Mouse (Mus musculus): ENCODE results near the gene Tctex1d1. TPM values are rescaled to one million over a fixed set of nuclear protein-coding genes. Genes with fewer than 3 reads are reported as not detected.

The Tctex1d1 gene
- polyA plus RNA-seq (2012; rRNA removed) (0.17 and 0.21 TPM in 2 replicates), polyA plus RNA-seq (2014; fragmentation: Nextera tagmentation; extraction: Ambion mirVana) (0.21 and 0.25 TPM in 2 replicates)

GRCm38 (mm10) chr4:102978440-102978839 lies at the start of gene Tctex1d1:
Tctex1d1 (plus strand) TSS chr4:102978606.
- H3K27me3 ChIP-seq (ENCODE audit: control insufficient read depth, insufficient read depth, low read length): peaks cover 5% of the 10 kb centered on the region
- TF ChIP-seq EP300 (IDR thresholded peaks at IDR 0.05; ENCODE audit: low read depth): no peak
- TF ChIP-seq CTCF (IDR thresholded peaks at IDR 0.05; ENCODE audit: low read depth): no peak
- H3K4me2 ChIP-seq (ENCODE audit: low read depth): peak within 1 kb of the TSS; percentile 56
- no peaks in the 10 kb centered on the region for H3K9me3 ChIP-seq (ENCODE audit: control insufficient read depth, low read length)
- ATAC-seq (ENCODE audit: insufficient read depth) (no peak), DNase-seq (ENCODE audit: low read depth in 3 of 3, low spot score in 3 of 3) (no peak)
- H3K4me3 ChIP-seq (ENCODE audit: insufficient read depth in 1 of 2, low read depth in 2 of 2, low read length in 2 of 2): peak within 1 kb of the TSS; percentile 1; a peak in 2 of 4 replicates
- WGBS (ENCODE audit: insufficient replicate concordance): 3% methylated on average over 13 of the region's 13 CpGs
- no peak within 1 kb of the TSS for H3K27ac ChIP-seq
- H3K9ac ChIP-seq (replicated peaks): no peak within 1 kb of the TSS
- no peaks in the 10 kb centered on the region for H3K4me1 ChIP-seq (replicated peaks; ENCODE audit: control insufficient read depth in 2 of 2, insufficient read depth in 2 of 2, low read length in 1 of 2)
- H3K36me3 ChIP-seq (replicated peaks; ENCODE audit: control insufficient read depth, insufficient read depth, low read depth): no peaks in the 10 kb centered on the region

- no peaks in the 10 kb centered on the region for H3K9me3 ChIP-seq (ENCODE audit: control insufficient read depth, low read length)
- no peak for DNase-seq (ENCODE audit: low read depth in 3 of 3, low spot score in 3 of 3)
- 64% methylated on average over 3 of the region's 4 CpGs for WGBS (ENCODE audit: insufficient replicate concordance)
- TF ChIP-seq CTCF (IDR thresholded peaks at IDR 0.05; ENCODE audit: low read depth): no peak
- no peak for TF ChIP-seq EP300 (IDR thresholded peaks at IDR 0.05; ENCODE audit: low read depth)
- H3K4me2 ChIP-seq (ENCODE audit: low read depth): no peak overlapping the region
- no peak for ATAC-seq (ENCODE audit: insufficient read depth)
- no peaks in the 10 kb centered on the region for H3K27me3 ChIP-seq (ENCODE audit: control insufficient read depth, insufficient read depth, low read length)
- H3K9ac ChIP-seq (replicated peaks): no peak overlapping the region
- no peaks in the 10 kb centered on the region for H3K36me3 ChIP-seq (replicated peaks; ENCODE audit: control insufficient read depth, insufficient read depth, low read depth)
- no peaks in the 10 kb centered on the region for H3K4me1 ChIP-seq (replicated peaks; ENCODE audit: control insufficient read depth in 2 of 2, insufficient read depth in 2 of 2, low read length in 1 of 2)
- no peak overlapping the region for H3K27ac ChIP-seq
- no peak overlapping the region for H3K4me3 ChIP-seq (ENCODE audit: insufficient read depth in 1 of 2, low read depth in 2 of 2, low read length in 2 of 2)
Measured at GRCm38 (mm10) chr4:102929491-102929890, 48.9 kb upstream of the Tctex1d1 start.

DNA sequence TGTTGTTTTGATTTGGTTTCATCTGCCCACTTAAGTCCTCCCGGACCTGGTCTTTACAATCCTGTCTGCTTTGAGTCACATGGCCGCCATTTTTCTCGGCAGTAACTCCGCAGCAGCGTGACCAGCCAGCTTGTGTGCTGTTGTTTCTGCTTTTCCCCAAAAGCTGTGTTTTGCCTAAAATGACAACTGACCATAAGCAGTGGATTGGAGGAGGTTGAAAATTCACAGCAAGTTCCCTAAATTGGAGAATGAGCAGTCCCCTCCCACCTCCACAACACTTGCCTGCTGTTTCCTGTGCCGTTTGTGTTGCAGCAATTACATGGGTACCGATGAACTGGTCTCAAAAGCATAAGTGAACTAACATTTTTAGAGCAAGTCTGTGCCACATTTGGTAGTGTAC lies 47.7 kb upstream of the Tctex1d1 start:
- 21% methylated on average over 7 of the region's 7 CpGs for WGBS (ENCODE audit: insufficient replicate concordance)
- no peak overlapping the region for H3K4me2 ChIP-seq (ENCODE audit: low read depth)
- DNase-seq (ENCODE audit: low read depth in 3 of 3, low spot score in 3 of 3): peak in 1 of 3 experiments; percentile 4

GRCm38 (mm10) chr4:102940266-102940665 lies 38.1 kb upstream of the Tctex1d1 start:
- no peaks in the 10 kb centered on the region for H3K27me3 ChIP-seq (ENCODE audit: control insufficient read depth, insufficient read depth, low read length)
- no peak for ATAC-seq (ENCODE audit: insufficient read depth)
- TF ChIP-seq CTCF (IDR thresholded peaks at IDR 0.05; ENCODE audit: low read depth) (no peak), EP300 (IDR thresholded peaks at IDR 0.05; ENCODE audit: low read depth) (no peak)
- H3K36me3 ChIP-seq (replicated peaks; ENCODE audit: control insufficient read depth, insufficient read depth, low read depth): no peaks in the 10 kb centered on the region
- no peaks in the 10 kb centered on the region for H3K4me1 ChIP-seq (replicated peaks; ENCODE audit: control insufficient read depth in 2 of 2, insufficient read depth in 2 of 2, low read length in 1 of 2)
- no peak overlapping the region for H3K9ac ChIP-seq (replicated peaks)
- H3K27ac ChIP-seq: no peak overlapping the region
- no peak for DNase-seq (ENCODE audit: low read depth in 3 of 3, low spot score in 3 of 3)
- no peak overlapping the region for H3K4me2 ChIP-seq (ENCODE audit: low read depth)
- 56% methylated on average over 3 of the region's 3 CpGs for WGBS (ENCODE audit: insufficient replicate concordance)
- H3K4me3 ChIP-seq (ENCODE audit: insufficient read depth in 1 of 2, low read depth in 2 of 2, low read length in 2 of 2): no peak overlapping the region
- no peaks in the 10 kb centered on the region for H3K9me3 ChIP-seq (ENCODE audit: control insufficient read depth, low read length)

More for the DNA sequence above, 47.7 kb upstream of the Tctex1d1 start:
- H3K27me3 ChIP-seq (ENCODE audit: control insufficient read depth, insufficient read depth, low read length): no peaks in the 10 kb centered on the region
- ATAC-seq (ENCODE audit: insufficient read depth): no peak
- no peak overlapping the region for H3K9ac ChIP-seq (replicated peaks)
- H3K36me3 ChIP-seq (replicated peaks; ENCODE audit: control insufficient read depth, insufficient read depth, low read depth): no peaks in the 10 kb centered on the region
- H3K4me3 ChIP-seq (ENCODE audit: insufficient read depth in 1 of 2, low read depth in 2 of 2, low read length in 2 of 2): no peak overlapping the region
- H3K4me1 ChIP-seq (replicated peaks; ENCODE audit: control insufficient read depth in 2 of 2, insufficient read depth in 2 of 2, low read length in 1 of 2): no peaks in the 10 kb centered on the region
- no peaks in the 10 kb centered on the region for H3K9me3 ChIP-seq (ENCODE audit: control insufficient read depth, low read length)
- H3K27ac ChIP-seq: no peak overlapping the region
- no peak for TF ChIP-seq EP300 (IDR thresholded peaks at IDR 0.05; ENCODE audit: low read depth)
- TF ChIP-seq CTCF (IDR thresholded peaks at IDR 0.05; ENCODE audit: low read depth): no peak

DNA sequence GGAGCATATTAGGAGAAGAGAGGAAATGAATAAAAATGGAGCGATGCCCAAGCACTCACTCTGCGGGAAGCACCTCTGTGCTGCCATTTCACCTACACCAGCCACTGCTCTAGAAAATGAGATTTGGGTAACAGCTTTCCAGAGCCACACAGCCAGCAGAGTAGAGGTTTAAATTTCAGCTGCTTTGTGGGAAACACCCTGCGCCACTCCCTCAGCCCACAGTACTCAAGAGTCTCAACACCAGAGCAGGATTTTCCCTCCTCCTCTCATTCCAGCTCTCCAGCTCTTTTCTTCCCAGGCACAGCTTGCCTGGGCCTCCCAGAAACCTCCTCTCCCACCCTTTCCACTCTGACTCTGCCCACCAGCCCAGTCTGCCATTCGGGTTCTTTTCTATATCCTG lies 37.7 kb upstream of the Tctex1d1 start:
- Histone ChIP-seq H3K4me3 (ENCODE audit: insufficient read depth in 1 of 2, low read depth in 2 of 2, low read length in 2 of 2) (no peak overlapping the region), H3K4me2 (ENCODE audit: low read depth) (no peak overlapping the region), H3K4me1 (replicated peaks; ENCODE audit: control insufficient read depth in 2 of 2, insufficient read depth in 2 of 2, low read length in 1 of 2) (no peaks in the 10 kb centered on the region), H3K27me3 (ENCODE audit: control insufficient read depth, insufficient read depth, low read length) (no peaks in the 10 kb centered on the region), H3K9ac (replicated peaks) (no peak overlapping the region), H3K27ac (no peak overlapping the region), H3K9me3 (ENCODE audit: control insufficient read depth, low read length) (no peaks in the 10 kb centered on the region), H3K36me3 (replicated peaks; ENCODE audit: control insufficient read depth, insufficient read depth, low read depth) (no peaks in the 10 kb centered on the region)
- DNase-seq (ENCODE audit: low read depth in 3 of 3, low spot score in 3 of 3) (no peak), ATAC-seq (ENCODE audit: insufficient read depth) (no peak)
- WGBS (ENCODE audit: insufficient replicate concordance): 75% methylated on average over 4 of the region's 4 CpGs
- no peak for TF ChIP-seq CTCF (IDR thresholded peaks at IDR 0.05; ENCODE audit: low read depth)

Measured in liver, embryonic 14.5 days (tissue).